In genomic region chr3:18733540-18733939, GRCm38 (mm10) we compare ENCODE assay signal across 29 mouse cellular contexts.
A peak's percentile ranks its signal among the peaks of the same experiment; 100 is the strongest.
DNase-seq lines count a peak whose midpoint lies in the region; ATAC-seq and TF ChIP-seq lines count a peak whose summit lies in the region.
"Had no signal": no experiment of that assay in that cellular context is flagged by ENCODE, and none has a peak within 500 bp of the region (broad histone marks: within the 10 kb centered on the region; RNA-seq: fewer than 3 reads in every experiment).

No protein-coding gene starts in this region.

- H3K36me3 ChIP-seq in forebrain, embryonic 15.5 days = no peaks in the 10 kb centered on the region
- no peaks in the 10 kb centered on the region for H3K36me3 ChIP-seq in forebrain, embryonic 12.5 days (replicated peaks)
- H3K36me3 ChIP-seq: embryonic facial prominence, embryonic 12.5 days; embryonic facial prominence, embryonic 15.5 days; G1E; heart, embryonic 12.5 days; heart, embryonic 15.5 days; hindbrain, embryonic 10.5 days; hindbrain, embryonic 13.5 days; intestine, embryonic 15.5 days had no signal

- no peak for TF ChIP-seq POLR2A in cortical plate, adult 2 months (IDR thresholded peaks at IDR 0.05; ENCODE audit: extremely low read depth, insufficient read depth, low read length)

- peaks cover 8% of the 10 kb centered on the region; the same call in 1 of the 2 replicates for H3K4me1 ChIP-seq in forebrain, embryonic 15.5 days
- H3K4me1 ChIP-seq in forebrain, embryonic 12.5 days = no peaks in the 10 kb centered on the region
- peaks cover 1% of the 10 kb centered on the region; the same call in 1 of the 2 replicates for H3K4me1 ChIP-seq in cortical plate, adult 2 months (ENCODE audit: control insufficient read depth, insufficient read depth, low read length)
- H3K4me1 ChIP-seq: embryonic facial prominence, embryonic 12.5 days; embryonic facial prominence, embryonic 15.5 days; forebrain, embryonic 13.5 days; heart, embryonic 12.5 days; heart, embryonic 15.5 days; hindbrain, embryonic 10.5 days; hindbrain, embryonic 13.5 days; intestine, embryonic 15.5 days had no signal

- ATAC-seq in forebrain, embryonic 15.5 days (replicated peaks) = no peak
- no peak for ATAC-seq in forebrain, embryonic 12.5 days (ENCODE audit: low FRiP score)
- ATAC-seq: forebrain, embryonic 13.5 days; hindbrain, embryonic 16.5 days; intestine, embryonic 15.5 days; Patski had no signal

- H3K27me3 ChIP-seq in forebrain, embryonic 15.5 days = no peaks in the 10 kb centered on the region
- no peaks in the 10 kb centered on the region for H3K27me3 ChIP-seq in forebrain, embryonic 12.5 days
- H3K27me3 ChIP-seq: CH12.LX; embryonic facial prominence, embryonic 12.5 days; embryonic facial prominence, embryonic 15.5 days; forebrain, embryonic 13.5 days; heart, embryonic 12.5 days; heart, embryonic 15.5 days; hindbrain, embryonic 13.5 days; intestine, embryonic 15.5 days had no signal

- H3K4me3 ChIP-seq in forebrain, embryonic 15.5 days = no peak overlapping the region
- no peak overlapping the region for H3K4me3 ChIP-seq in forebrain, embryonic 12.5 days (replicated peaks)
- H3K4me3 ChIP-seq in cortical plate, adult 2 months (ENCODE audit: insufficient read depth, low read length) = no peak overlapping the region
- H3K4me3 ChIP-seq: embryonic facial prominence, embryonic 12.5 days; embryonic facial prominence, embryonic 15.5 days; forebrain, embryonic 13.5 days; heart, embryonic 12.5 days; heart, embryonic 15.5 days; hindbrain, embryonic 10.5 days; hindbrain, embryonic 13.5 days; intestine, embryonic 15.5 days had no signal

- 58% methylated on average over 1 of the region's 1 CpGs for WGBS in forebrain, embryonic 15.5 days
- 83% methylated on average over 1 of the region's 1 CpGs for WGBS in forebrain, embryonic 12.5 days

- H3K4me2 ChIP-seq in forebrain, embryonic 15.5 days (replicated peaks) = no peak overlapping the region
- H3K4me2 ChIP-seq in forebrain, embryonic 12.5 days = no peak overlapping the region
- H3K4me2 ChIP-seq: embryonic facial prominence, embryonic 12.5 days; embryonic facial prominence, embryonic 15.5 days; forebrain, embryonic 13.5 days; heart, embryonic 12.5 days; heart, embryonic 15.5 days; hindbrain, embryonic 13.5 days; intestine, embryonic 15.5 days had no signal

- no peak overlapping the region for H3K9ac ChIP-seq in forebrain, embryonic 15.5 days (replicated peaks)
- no peak overlapping the region for H3K9ac ChIP-seq in forebrain, embryonic 12.5 days
- H3K9ac ChIP-seq: embryonic facial prominence, embryonic 12.5 days; embryonic facial prominence, embryonic 15.5 days; forebrain, embryonic 13.5 days; heart, embryonic 12.5 days; heart, embryonic 15.5 days; hindbrain, embryonic 13.5 days; intestine, embryonic 15.5 days had no signal

- H3K27ac ChIP-seq in forebrain, embryonic 15.5 days (replicated peaks) = 0 out of 2 replicates have a peak overlapping the region, but pooled peaks have one; percentile 23
- no peak overlapping the region for H3K27ac ChIP-seq in forebrain, embryonic 12.5 days
- H3K27ac ChIP-seq in cortical plate, adult 2 months (ENCODE audit: insufficient read depth, low read length) = peak overlapping the region; percentile 59; the same call in 1 of the 2 replicates
- H3K27ac ChIP-seq: embryonic facial prominence, embryonic 12.5 days; embryonic facial prominence, embryonic 15.5 days; forebrain, embryonic 13.5 days; heart, embryonic 15.5 days; hindbrain, embryonic 10.5 days; hindbrain, embryonic 13.5 days; intestine, embryonic 15.5 days had no signal

- no peaks in the 10 kb centered on the region for H3K9me3 ChIP-seq in forebrain, embryonic 15.5 days
- H3K9me3 ChIP-seq in forebrain, embryonic 12.5 days = no peaks in the 10 kb centered on the region
- H3K9me3 ChIP-seq: embryonic facial prominence, embryonic 12.5 days; embryonic facial prominence, embryonic 15.5 days; forebrain, embryonic 13.5 days; G1E; heart, embryonic 12.5 days; heart, embryonic 15.5 days; hindbrain, embryonic 10.5 days; hindbrain, embryonic 13.5 days; intestine, embryonic 15.5 days had no signal

- peak; percentile 8 to 9 for DNase-seq in frontal cortex, adult 2 months (ENCODE audit: extremely low spot score in 1 of 2, low spot score in 1 of 2)
- DNase-seq in frontal cortex, postnatal 14 days (ENCODE audit: low spot score in 2 of 2) = no peak
- peak; percentile 25 for DNase-seq in brain, adult 2 months (ENCODE audit: low read depth, low spot score)
- no peak for DNase-seq in kidney, postnatal 36 days
- DNase-seq: adrenal gland, postnatal 14 days; B cell, adult 2 months; cerebellum, adult 18-20 months; cerebellum, adult 9-10 months; cerebellum, postnatal 14 days; gastrocnemius, postnatal 25 days; heart, adult 18-20 months; heart, postnatal 10 days; heart, postnatal 36 days; kidney, adult 11 months had no signal

- TF ChIP-seq CTCF in cortical plate, adult 2 months (IDR thresholded peaks at IDR 0.05; ENCODE audit: extremely low read depth, insufficient read depth, low read length) = no peak

Comparison
In these comparisons a context has a peak if more than half of its experiments do, and no peak if none do; other contexts are left out.
1. DNase-seq: peak in frontal cortex, adult 2 months (2 of 2) and brain, adult 2 months (single experiment); none in frontal cortex, postnatal 14 days (0 of 2) and kidney, postnatal 36 days (0 of 2).